Mouse (Mus musculus): ENCODE measurements at regions not wholly inside any gene's neighbourhood (a gene's known extent, or its start where the extent isn't known, plus 50 kb on each side); places are given as distances from the start of the nearest gene placed in this dataset.

DNA sequence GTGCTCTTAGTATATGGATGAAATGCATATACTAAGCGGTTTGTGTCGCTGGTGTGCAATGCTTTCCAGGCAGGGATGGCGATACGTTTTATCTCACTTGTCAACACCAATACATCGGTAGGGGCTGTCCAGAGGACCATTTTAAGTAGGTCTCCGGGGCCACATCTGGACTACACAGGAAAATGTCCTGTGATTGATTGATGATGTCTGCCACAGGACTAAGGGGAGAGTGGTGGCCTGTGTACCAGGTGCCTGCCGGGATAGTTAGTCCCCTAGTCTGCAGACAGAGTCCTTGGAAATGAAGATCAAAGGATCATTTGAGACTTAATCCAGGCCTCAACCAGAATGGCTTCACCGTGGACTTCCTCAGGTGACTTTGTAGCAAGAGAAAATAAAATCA is 460.6 kb downstream of the Bnc2 start:
- no peak for DNase-seq (ENCODE audit: low read depth, low spot score)

DNA sequence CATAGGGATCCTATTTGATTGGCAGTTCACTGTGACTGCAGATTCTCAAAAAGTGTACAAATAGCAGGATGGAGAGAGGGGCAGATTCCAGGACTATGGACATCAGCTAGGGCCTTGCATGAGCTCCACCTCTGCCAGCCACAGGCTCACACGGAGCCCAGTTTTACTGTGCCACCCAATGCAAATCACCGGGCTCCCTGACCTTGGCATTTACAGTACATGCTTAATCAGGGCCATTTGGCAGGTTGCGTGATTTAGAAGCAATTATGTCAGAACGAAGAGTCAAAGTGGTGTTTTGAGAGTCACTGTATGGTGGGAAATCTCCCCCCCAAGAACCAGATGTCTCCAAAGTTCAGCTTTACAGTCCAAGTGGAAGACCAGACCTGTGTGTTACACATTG is 456.1 kb downstream of the Bnc2 start:
- no peak for DNase-seq (ENCODE audit: low read depth, low spot score)

DNA sequence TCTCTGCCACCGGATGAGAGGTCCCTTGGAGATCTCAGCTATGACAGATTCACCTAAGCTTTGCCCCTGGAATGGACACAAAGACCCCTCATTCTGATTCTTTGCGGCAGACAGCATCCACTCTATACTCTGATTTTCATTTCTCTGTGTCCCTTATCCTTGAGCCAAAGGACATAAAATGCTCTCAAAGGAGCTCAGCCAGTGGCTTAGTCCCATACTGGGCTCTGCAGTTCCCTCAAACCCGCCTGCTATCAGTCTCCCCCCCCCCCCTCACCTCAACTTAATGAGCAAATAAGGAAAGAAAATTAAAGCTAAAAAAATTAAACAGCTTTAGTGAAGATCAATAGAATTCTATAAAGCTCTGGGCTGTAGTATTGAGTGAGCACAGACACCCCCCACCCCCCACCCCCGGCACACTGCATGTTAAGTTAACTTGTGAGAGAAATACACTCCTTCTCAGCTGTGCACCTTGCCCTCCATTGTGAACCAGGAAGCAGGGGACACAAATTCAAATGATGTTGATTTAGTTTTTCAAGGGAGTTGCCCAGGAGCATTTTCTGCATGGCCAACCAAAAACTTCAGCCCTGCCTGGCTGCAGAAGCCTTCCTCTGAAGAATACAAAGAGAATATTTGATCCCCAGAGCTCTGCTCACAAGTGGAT is 452.9 kb downstream of the Bnc2 start:
- no peak for DNase-seq (ENCODE audit: low read depth, low spot score)

DNA sequence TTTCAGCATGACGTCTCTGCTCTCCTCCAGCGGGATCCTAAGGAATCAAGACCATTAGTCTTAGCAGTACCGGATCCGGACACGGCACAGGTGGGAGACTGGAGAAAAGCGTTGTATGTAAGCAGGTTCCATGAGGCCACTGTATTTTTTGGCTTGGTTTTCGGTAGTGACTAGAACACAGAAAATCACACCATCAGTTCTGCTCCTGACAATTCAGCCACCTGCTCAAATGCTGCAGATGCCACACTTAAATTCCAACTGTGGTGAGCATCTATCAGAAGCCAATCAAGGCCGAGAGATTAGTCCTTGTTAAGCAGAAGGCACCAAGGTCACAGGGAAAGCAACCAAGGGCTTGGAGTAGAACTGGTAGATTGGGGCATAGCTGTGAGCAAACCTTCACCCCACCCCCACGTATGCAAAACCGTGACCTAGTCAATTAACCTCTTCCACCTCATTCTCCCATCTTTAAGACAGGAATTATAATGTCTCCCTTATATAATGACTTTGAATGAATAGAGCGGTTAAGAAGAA is 452.2 kb downstream of the Bnc2 start:
- DNase-seq (ENCODE audit: low read depth, low spot score): no peak

DNA sequence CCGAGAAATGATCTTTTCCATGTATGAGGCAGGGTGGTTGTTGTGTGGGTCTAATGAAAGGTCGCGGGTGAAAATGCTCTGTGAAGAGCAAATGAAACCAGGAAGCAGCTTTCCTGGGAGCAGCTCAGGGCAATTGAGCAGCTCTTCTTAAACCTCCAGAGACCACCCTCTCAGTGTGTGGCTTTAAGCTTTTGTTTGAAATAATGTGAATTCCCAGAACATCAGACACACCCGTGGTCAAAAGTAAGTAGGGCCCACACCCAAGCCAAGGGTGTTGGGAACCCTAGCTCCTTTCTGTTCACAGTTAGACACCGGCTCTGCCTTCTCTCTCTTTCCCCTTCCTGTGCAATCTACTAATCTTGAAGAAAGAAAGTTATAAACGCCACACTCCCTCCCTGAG is 450.5 kb downstream of the Bnc2 start:
- DNase-seq (ENCODE audit: low read depth, low spot score): no peak

Data from skeletal muscle tissue, adult 2 months (tissue).